ENCODE assay signal across 19 mouse cellular contexts in genomic region chr16:17183003-17183402, GRCm38 (mm10).
"Had no signal": no experiment of that assay in that cellular context is flagged by ENCODE, and none has a peak within 500 bp of the region (broad histone marks: within the 10 kb centered on the region; RNA-seq: fewer than 3 reads in every experiment).

No protein-coding gene starts in this region.

- H3K4me1 ChIP-seq: limb, embryonic 10.5 days; limb, embryonic 13.5 days; midbrain, embryonic 15.5 days; neural tube, embryonic 12.5 days; neural tube, embryonic 15.5 days had no signal

- H3K36me3 ChIP-seq: midbrain, embryonic 15.5 days had no signal

- H3K27me3 ChIP-seq: limb, embryonic 13.5 days; midbrain, embryonic 12.5 days; midbrain, embryonic 15.5 days; neural tube, embryonic 12.5 days; neural tube, embryonic 15.5 days had no signal

- H3K4me3 ChIP-seq: layer of hippocampus, adult 2 months; limb, embryonic 10.5 days; limb, embryonic 13.5 days; midbrain, embryonic 12.5 days; midbrain, embryonic 15.5 days; neural tube, embryonic 12.5 days; neural tube, embryonic 15.5 days had no signal

- H3K4me2 ChIP-seq: limb, embryonic 13.5 days; liver, embryonic 11.5 days; midbrain, embryonic 12.5 days; midbrain, embryonic 15.5 days; neural tube, embryonic 12.5 days; neural tube, embryonic 15.5 days had no signal

- DNase-seq: kidney, postnatal 25 days; layer of hippocampus, adult 9-11 months; lung, adult 2 months; lung, postnatal 14 days; lung, postnatal 4 days; right cerebral cortex, adult 18-20 months; right cerebral cortex, postnatal 25 days; thymus, adult 18-20 months; thymus, postnatal 36 days had no signal

- H3K27ac ChIP-seq: kidney, postnatal 0 days; layer of hippocampus, adult 2 months; limb, embryonic 10.5 days; limb, embryonic 13.5 days; liver, embryonic 14.5 days; midbrain, embryonic 12.5 days; midbrain, embryonic 15.5 days; neural tube, embryonic 12.5 days; neural tube, embryonic 15.5 days had no signal

- H3K9ac ChIP-seq: limb, embryonic 13.5 days; liver, embryonic 14.5 days; midbrain, embryonic 12.5 days; midbrain, embryonic 15.5 days; neural tube, embryonic 12.5 days; neural tube, embryonic 15.5 days had no signal

- ATAC-seq: midbrain, embryonic 15.5 days had no signal

- H3K9me3 ChIP-seq: limb, embryonic 10.5 days; limb, embryonic 13.5 days; midbrain, embryonic 12.5 days; midbrain, embryonic 15.5 days; neural tube, embryonic 12.5 days; neural tube, embryonic 15.5 days had no signal
